Mouse (Mus musculus): ENCODE measurements around the gene Pik3c2a. TPM values are rescaled to one million over a fixed set of nuclear protein-coding genes. Genes with fewer than 3 reads are reported as not detected.
A peak's percentile ranks its signal among the peaks of the same experiment; 100 is the strongest.

The Pik3c2a gene
- total RNA-seq (2014; fragmentation: Nextera tagmentation) (2.9 and 5.2 TPM in 2 replicates), total RNA-seq (2017) (1.8 and 3.4 TPM in 2 replicates)

GRCm38 (mm10) chr7:116443004-116443696, at the start of gene Pik3c2a:
TSS of gene Pik3c2a (minus strand) at chr7:116443449.
- peak; percentile 98 for ATAC-seq (replicated peaks; ENCODE audit: low FRiP score, low TSS enrichment, poor library complexity, severe bottlenecking)

DNA sequence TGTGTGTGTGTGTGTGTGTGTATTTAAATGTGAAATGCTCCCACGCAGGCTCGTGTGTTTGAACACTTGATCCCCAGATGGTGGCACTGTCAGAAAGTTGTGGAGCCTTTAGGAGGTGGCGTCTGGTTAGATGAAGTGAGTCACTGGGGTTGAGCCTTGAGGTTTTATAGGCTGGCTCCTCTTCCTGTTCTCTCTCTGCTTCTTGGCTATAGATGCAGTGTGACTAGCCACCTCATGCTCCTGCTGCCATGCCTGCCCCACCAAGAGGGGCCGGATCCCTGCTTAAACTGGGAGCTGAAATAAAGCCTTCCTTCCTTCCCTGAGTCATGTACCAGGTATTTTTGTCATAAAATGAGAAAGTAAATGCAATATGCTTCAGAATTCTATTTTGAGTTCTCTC, 47.9 kb upstream of the Pik3c2a start:
- ATAC-seq (replicated peaks; ENCODE audit: low FRiP score, low TSS enrichment, poor library complexity, severe bottlenecking) = no peak

- no peak for ATAC-seq (replicated peaks; ENCODE audit: low FRiP score, low TSS enrichment, poor library complexity, severe bottlenecking)
These were observed 41.9 kb upstream of the Pik3c2a start for GRCm38 (mm10) chr7:116485062-116485601.

GRCm38 (mm10) chr7:116484213-116484612, 41.0 kb upstream of the Pik3c2a start:
- ATAC-seq (replicated peaks; ENCODE audit: low FRiP score, low TSS enrichment, poor library complexity, severe bottlenecking) = no peak

DNA sequence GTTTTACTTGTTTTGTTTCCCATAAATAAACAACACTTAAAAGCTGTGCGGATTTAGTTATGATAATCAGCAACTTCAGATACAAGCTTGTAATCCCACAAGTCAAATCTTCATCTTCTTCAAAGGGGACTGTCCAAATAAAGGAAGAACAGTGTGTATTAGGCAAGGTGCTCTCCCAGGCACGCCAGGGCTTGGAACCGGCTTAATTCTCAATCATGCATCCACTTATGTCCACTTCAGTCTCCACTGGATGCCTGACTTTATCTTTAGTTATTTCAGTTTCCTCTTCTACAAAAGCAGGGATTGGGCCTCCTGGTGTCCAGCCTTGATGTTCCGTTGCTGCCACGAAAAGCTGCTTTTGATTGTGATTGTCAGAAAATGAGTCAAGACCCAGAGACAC, 40.5 kb upstream of the Pik3c2a start:
- ATAC-seq (replicated peaks; ENCODE audit: low FRiP score, low TSS enrichment, poor library complexity, severe bottlenecking) = no peak

DNA sequence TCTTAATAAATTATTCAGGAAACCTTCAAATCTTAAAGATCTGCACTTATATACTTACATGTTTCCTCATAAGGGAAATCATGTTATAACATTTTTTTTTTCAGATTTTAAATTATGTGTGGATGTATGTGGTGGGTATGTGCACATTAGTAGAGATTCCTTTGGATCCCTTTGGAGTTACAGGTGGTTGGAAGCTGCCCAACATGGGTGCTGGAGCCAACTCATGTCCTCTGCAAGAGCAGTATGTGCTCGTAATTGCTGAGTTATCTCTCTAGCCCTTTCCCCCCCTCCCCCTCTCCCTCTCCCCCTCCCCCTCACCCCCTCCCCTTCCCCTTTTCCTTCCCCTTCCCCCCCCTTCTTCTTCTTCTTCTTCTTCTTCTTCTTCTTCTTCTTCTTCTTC, 39.9 kb upstream of the Pik3c2a start:
- ATAC-seq (replicated peaks; ENCODE audit: low FRiP score, low TSS enrichment, poor library complexity, severe bottlenecking) = no peak

GRCm38 (mm10) chr7:116476264-116476663, 33.0 kb upstream of the Pik3c2a start:
- ATAC-seq (replicated peaks; ENCODE audit: low FRiP score, low TSS enrichment, poor library complexity, severe bottlenecking) = no peak

DNA sequence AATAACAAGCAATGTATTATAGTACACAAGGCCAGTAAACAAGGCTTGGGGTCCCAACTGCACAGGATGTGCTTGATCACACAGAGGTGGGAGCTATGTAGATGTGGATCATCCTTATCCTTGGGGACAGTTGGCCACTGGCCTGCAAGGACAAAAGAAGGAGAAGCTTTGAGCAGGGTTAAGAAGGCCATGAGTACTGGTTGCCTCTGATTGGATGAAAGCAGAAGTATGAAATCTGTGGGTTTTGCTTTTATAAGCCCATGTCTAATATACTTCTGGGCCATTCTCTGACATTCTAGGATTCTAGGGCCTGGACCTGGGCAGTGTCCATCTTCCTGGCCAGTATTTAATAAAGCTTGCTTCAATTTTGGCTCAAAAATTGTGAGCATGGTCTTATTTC, 32.6 kb upstream of the Pik3c2a start:
- ATAC-seq (replicated peaks; ENCODE audit: low FRiP score, low TSS enrichment, poor library complexity, severe bottlenecking) = no peak

GRCm38 (mm10) chr7:116462114-116462513, 18.9 kb upstream of the Pik3c2a start:
- ATAC-seq (replicated peaks; ENCODE audit: low FRiP score, low TSS enrichment, poor library complexity, severe bottlenecking) = no peak

GRCm38 (mm10) chr7:116458985-116459441, 15.8 kb upstream of the Pik3c2a start:
- ATAC-seq (replicated peaks; ENCODE audit: low FRiP score, low TSS enrichment, poor library complexity, severe bottlenecking) = peak; percentile 58

DNA sequence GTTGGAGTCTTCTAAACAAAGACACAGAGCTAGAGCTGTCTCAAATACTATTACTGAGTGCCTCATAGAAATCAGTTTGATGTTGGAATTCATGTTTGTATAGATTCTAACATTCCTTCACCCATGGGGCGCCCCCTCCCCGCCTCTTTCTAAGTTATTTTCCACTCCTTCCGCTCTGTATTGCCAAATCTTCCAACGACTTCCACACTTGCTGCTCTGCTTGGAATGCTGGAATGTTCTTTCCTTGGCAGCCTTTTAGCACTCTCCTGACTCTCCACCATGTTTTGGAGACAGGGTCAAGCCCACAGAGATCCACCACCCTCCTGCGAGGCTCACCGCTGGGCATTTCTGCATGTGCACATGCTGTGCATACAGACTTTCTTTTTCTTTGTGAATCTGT, 14.1 kb upstream of the Pik3c2a start:
- no peak for ATAC-seq (replicated peaks; ENCODE audit: low FRiP score, low TSS enrichment, poor library complexity, severe bottlenecking)

DNA sequence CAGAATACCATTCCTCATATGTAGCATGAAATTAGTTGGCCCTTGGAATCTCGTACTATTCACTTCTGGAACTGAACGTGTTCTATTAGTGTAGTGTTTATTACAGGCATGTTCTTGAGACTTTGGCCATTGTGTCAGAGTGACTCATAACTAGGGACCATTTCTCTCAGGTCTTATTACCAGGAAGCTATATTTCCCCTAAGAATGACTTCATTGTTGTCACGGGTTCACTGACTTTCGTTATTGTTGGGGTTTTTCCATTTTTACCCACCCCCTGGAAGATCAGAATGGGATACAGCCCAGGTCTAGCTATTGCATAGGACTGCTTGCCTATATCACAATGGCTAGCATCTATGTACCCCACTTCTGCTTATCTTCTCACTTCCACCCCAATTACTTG, 13.7 kb upstream of the Pik3c2a start:
- no peak for ATAC-seq (replicated peaks; ENCODE audit: low FRiP score, low TSS enrichment, poor library complexity, severe bottlenecking)

GRCm38 (mm10) chr7:116446645-116447044, 3.4 kb upstream of the Pik3c2a start:
- no peak for ATAC-seq (replicated peaks; ENCODE audit: low FRiP score, low TSS enrichment, poor library complexity, severe bottlenecking)

GRCm38 (mm10) chr7:116444326-116444809, 1.1 kb upstream of the Pik3c2a start:
- no peak for ATAC-seq (replicated peaks; ENCODE audit: low FRiP score, low TSS enrichment, poor library complexity, severe bottlenecking)

GRCm38 (mm10) chr7:116443697-116444325, 562 bp upstream of the Pik3c2a start:
- peak; percentile 19 for ATAC-seq (replicated peaks; ENCODE audit: low FRiP score, low TSS enrichment, poor library complexity, severe bottlenecking)

DNA sequence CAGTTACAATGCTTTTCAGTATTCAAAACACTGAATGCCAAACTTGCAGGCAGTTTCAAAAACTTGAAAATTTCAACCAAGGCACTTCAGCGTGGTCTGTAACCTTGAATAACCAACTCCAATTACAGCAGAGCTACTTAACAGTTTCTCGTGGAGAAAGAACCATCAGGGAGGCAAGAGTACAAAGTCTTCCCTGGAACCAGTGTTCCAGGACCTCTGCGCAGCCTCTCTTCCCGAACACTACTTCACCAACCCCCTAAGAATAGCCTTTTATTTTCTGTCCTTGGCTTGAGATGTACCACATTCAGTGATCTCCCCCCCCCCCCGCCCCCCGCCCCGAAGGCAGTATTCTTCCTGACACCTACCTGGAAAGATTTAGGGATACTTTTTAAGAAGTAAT, 1.0 kb downstream of the Pik3c2a start:
- ATAC-seq (replicated peaks; ENCODE audit: low FRiP score, low TSS enrichment, poor library complexity, severe bottlenecking) = no peak

DNA sequence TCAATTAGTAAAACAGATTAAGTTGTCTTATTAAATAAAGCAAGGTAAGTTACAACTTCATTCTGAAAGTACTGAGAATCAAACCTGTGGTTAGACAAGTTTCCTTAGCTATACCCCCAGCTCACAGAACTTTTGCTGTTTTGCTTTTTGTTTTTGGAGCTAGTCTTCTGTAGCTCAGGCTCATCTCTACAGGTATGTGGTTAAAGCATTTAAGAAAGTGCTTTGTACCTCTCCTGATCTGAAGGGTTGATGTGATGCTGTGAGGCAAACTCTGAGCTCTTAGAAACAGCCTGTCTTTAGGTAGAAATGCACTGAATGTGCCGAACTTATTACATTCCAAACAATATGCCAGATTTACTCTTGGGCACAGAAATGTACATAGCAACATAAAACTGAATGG, 1.9 kb downstream of the Pik3c2a start:
- no peak for ATAC-seq (replicated peaks; ENCODE audit: low FRiP score, low TSS enrichment, poor library complexity, severe bottlenecking)

DNA sequence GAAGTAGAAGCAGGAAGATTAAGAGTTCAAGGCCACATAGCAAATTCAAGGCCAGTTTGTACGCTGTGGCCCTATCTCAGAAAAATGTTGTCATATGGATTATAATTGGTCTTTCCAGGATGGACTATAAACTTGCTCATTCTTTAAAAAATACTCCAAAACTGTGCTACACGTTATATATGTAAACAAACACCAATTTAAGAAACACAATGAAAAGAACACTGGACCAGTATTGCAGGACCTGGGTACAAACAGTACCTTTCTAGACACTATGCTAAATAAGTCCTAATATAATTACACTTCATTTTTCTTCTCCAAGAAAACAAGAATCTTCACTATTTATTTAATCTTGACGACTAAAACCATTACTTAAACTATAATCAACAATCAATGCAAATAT, 11.6 kb downstream of the Pik3c2a start:
- ATAC-seq (replicated peaks; ENCODE audit: low FRiP score, low TSS enrichment, poor library complexity, severe bottlenecking) = no peak

- no peak for ATAC-seq (replicated peaks; ENCODE audit: low FRiP score, low TSS enrichment, poor library complexity, severe bottlenecking)
These were observed 12.3 kb downstream of the Pik3c2a start for GRCm38 (mm10) chr7:116430926-116431325.

- ATAC-seq (replicated peaks; ENCODE audit: low FRiP score, low TSS enrichment, poor library complexity, severe bottlenecking) = no peak
These were observed 16.0 kb downstream of the Pik3c2a start for GRCm38 (mm10) chr7:116427206-116427605.

GRCm38 (mm10) chr7:116425771-116426170, 17.5 kb downstream of the Pik3c2a start:
- ATAC-seq (replicated peaks; ENCODE audit: low FRiP score, low TSS enrichment, poor library complexity, severe bottlenecking) = no peak
